Mouse (Mus musculus): ENCODE data around the gene Fhit. TPM values are rescaled to one million over a fixed set of nuclear protein-coding genes. Genes with fewer than 3 reads are reported as not detected.

Fhit gene
- total RNA-seq, 2 experiments from 2014 or later: 0.79 to 0.95 TPM

- no peak overlapping the region for H3K27ac ChIP-seq
- no peak for DNase-seq
- H3K4me3 ChIP-seq: no peak overlapping the region
- no peak for TF ChIP-seq CTCF (IDR thresholded peaks at IDR 0.05)
- intact Hi-C loops (cut with DNase I): no loop called here
These were observed 729.3 kb downstream of the Fhit start for GRCm38 (mm10) chr14:10432502-10432901.

DNA sequence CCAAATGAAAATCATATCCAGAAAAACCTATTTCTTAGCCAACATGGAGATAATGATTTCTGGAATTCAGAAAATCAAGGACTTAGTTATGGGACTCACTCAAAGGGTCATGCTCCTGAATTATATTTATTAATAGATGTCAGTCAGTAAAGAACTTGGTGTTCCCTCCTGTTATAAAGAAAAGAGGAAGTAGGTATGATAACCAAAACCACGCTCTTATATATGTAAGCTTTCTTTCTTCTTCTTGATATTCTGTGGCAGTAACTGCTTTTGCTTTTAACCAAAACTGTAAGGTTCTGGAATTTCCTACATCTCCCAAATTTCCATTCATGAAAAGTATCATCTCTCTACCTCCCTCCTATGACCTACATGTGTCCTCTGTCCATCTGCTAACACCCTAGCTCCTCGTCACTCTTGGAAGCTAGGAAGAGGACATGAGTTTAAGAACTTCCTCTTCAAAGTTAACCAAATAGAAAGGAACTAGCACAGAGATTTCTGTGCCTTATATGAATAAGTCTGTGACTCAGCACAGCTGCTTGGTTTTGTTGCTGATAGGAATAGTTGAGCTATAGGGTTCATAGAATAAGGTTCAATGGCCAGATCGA is 731.3 kb downstream of the Fhit start:
- H3K27ac ChIP-seq: no peak overlapping the region
- intact Hi-C loops (cut with DNase I): no loop called here
- no peak overlapping the region for H3K4me3 ChIP-seq
- no peak for TF ChIP-seq CTCF (IDR thresholded peaks at IDR 0.05)
- no peak for DNase-seq

DNA sequence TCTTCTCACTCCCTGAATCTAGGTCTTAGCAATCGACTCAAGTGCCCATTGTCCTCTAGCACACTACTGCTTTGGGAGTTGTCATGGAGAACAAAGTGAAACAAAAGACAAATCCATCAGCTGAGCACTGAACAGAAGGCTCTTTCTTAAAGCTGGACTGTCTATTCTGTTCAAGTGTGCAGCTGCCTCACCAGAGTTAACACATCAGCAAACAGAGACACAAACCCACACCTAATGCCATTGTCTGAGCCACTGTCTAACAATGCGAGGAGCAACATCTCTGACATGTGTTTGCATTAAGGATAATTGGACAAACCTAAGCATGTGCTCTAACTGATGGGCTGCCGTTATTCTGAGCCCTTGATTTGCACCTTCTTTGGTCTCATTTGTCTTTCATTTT is 738.3 kb downstream of the Fhit start:
- intact Hi-C loops (cut with DNase I): no loop called here
- no peak for TF ChIP-seq CTCF (IDR thresholded peaks at IDR 0.05)
- no peak overlapping the region for H3K27ac ChIP-seq
- no peak for DNase-seq
- H3K4me3 ChIP-seq: no peak overlapping the region

DNA sequence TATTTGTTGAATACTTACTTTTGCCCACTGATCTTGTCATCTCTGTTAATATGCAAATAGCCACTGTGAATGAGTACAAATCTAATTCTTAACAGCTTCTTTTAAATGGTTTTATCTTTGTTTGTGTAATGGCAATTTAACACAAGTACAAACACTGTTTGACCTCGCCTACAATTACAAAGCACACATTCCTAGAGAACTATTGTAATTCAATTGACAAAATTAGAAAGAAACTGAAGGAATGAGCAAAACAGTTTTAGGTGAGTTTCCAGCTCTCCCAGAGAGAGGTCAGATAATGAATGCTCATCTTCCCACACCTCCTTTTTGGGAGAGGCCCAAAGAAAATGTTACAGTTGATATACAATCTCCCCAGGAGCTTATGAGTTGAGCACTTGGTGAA is 739.6 kb downstream of the Fhit start:
- DNase-seq: no peak
- TF ChIP-seq CTCF (IDR thresholded peaks at IDR 0.05): no peak

DNA sequence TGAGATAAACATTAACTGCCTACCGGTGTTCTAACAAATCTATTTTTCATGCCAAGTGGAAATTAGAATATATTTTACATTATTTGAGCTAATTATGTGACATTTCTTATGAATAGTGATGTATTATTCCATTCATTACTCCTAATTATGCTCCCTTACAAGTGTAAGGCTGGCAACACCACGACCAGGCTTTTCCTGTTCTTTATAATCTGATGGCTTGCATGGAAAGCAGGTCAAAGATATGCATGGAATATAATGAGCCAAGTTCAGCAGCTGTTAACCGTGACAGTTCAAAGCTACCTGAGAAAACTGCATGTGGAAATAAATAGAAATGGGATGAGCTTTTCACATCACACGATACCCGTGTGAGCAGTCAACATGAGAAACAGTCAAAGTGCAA is 746.8 kb downstream of the Fhit start:
- no peak overlapping the region for H3K27ac ChIP-seq
- intact Hi-C loops (cut with DNase I): no loop called here
- DNase-seq: no peak
- no peak for TF ChIP-seq CTCF (IDR thresholded peaks at IDR 0.05)
- no peak overlapping the region for H3K4me3 ChIP-seq

More for the DNA sequence above, 739.6 kb downstream of the Fhit start:
- intact Hi-C loops (cut with DNase I): no loop called here
- H3K27ac ChIP-seq: no peak overlapping the region
- H3K4me3 ChIP-seq: no peak overlapping the region

GRCm38 (mm10) chr14:10409306-10409962 is 752.4 kb downstream of the Fhit start:
- Histone ChIP-seq H3K4me3 (no peak overlapping the region), H3K27ac (no peak overlapping the region)
- intact Hi-C loops (cut with DNase I): no loop called here
- TF ChIP-seq CTCF (IDR thresholded peaks at IDR 0.05): no peak
- no peak for DNase-seq

- intact Hi-C loops (cut with DNase I): no loop called here
- TF ChIP-seq CTCF (IDR thresholded peaks at IDR 0.05): no peak
- DNase-seq: no peak
- Histone ChIP-seq H3K27ac (no peak overlapping the region), H3K4me3 (no peak overlapping the region)
These were observed 756.5 kb downstream of the Fhit start for GRCm38 (mm10) chr14:10405346-10405745.

GRCm38 (mm10) chr14:10367783-10368680 is 793.8 kb downstream of the Fhit start:
- no peak overlapping the region for H3K4me3 ChIP-seq
- no peak for TF ChIP-seq CTCF (IDR thresholded peaks at IDR 0.05)
- intact Hi-C loops (cut with DNase I): no loop called here
- no peak for DNase-seq
- H3K27ac ChIP-seq: no peak overlapping the region

DNA sequence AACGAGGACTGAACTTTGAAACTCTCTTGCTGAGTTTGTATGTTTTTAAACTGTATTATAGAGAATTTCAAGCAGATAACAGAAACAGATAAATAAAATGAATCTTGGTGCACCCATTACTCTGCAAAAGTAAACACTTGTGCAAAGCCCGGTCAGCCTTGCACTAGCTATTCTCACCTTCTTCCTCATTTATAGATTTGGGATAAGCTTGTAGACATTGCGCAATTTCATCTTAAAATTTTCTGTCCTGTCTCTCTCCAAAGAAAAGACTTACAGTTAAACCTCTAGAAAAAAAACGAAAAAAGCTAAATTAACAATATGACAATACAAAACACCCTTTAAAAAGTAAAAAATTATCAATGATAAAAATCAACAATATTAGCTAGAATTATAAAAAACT is 795.0 kb downstream of the Fhit start:
- no peak overlapping the region for H3K4me3 ChIP-seq
- H3K27ac ChIP-seq: no peak overlapping the region
- DNase-seq: no peak
- intact Hi-C loops (cut with DNase I): no loop called here
- no peak for TF ChIP-seq CTCF (IDR thresholded peaks at IDR 0.05)

GRCm38 (mm10) chr14:10364281-10364680 is 797.6 kb downstream of the Fhit start:
- no peak overlapping the region for H3K4me3 ChIP-seq

GRCm38 (mm10) chr14:10363306-10363705 is 798.5 kb downstream of the Fhit start:
- intact Hi-C loops (cut with DNase I): no loop called here
- TF ChIP-seq CTCF (IDR thresholded peaks at IDR 0.05): no peak
- no peak for DNase-seq
- H3K4me3 ChIP-seq: no peak overlapping the region
- no peak overlapping the region for H3K27ac ChIP-seq

More at GRCm38 (mm10) chr14:10364281-10364680, 797.6 kb downstream of the Fhit start:
- no peak for TF ChIP-seq CTCF (IDR thresholded peaks at IDR 0.05)
- H3K27ac ChIP-seq: no peak overlapping the region
- DNase-seq: no peak
- intact Hi-C loops (cut with DNase I): no loop called here

GRCm38 (mm10) chr14:10345905-10346304 is 815.9 kb downstream of the Fhit start:
- no peak overlapping the region for H3K4me3 ChIP-seq
- H3K27ac ChIP-seq: no peak overlapping the region
- intact Hi-C loops (cut with DNase I): no loop called here
- TF ChIP-seq CTCF (IDR thresholded peaks at IDR 0.05): no peak
- DNase-seq: no peak

DNA sequence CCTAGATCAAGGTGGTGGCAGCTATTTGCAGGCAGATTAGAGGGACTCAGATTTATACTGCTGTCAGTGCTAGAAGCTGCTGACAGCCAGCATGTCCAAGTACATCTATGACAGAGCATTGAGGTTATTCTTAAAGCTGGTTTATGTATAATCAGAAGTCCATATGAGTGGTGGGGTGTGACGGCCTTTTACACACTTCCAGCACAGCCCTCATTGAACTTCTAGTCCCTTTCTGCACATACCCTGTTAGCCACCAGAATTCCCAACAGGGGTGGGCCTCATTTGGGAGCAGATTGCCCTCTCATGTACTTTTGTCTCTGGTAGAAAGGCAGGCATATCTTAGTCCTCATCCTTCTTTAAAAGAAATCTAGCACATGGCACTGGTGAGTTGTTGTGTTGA is 817.8 kb downstream of the Fhit start:
- no peak for TF ChIP-seq CTCF (IDR thresholded peaks at IDR 0.05)
- H3K4me3 ChIP-seq: no peak overlapping the region
- DNase-seq: no peak
- intact Hi-C loops (cut with DNase I): no loop called here
- H3K27ac ChIP-seq: no peak overlapping the region
